ENCODE assay signal across 9 mouse cellular contexts in genomic region chr7:62418346-62418745, GRCm38 (mm10). TPM values are rescaled to one million over a fixed set of nuclear protein-coding genes. Genes with fewer than 3 reads are reported as not detected.
DNase-seq lines count a peak whose midpoint lies in the region; ATAC-seq and TF ChIP-seq lines count a peak whose summit lies in the region.
"Had no signal": no experiment of that assay in that cellular context is flagged by ENCODE, and none has a peak within 500 bp of the region (broad histone marks: within the 10 kb centered on the region; RNA-seq: fewer than 3 reads in every experiment).

No protein-coding gene starts in this region.

- peak; percentile 8 to 17 for DNase-seq in layer of hippocampus, postnatal 10 days (ENCODE audit: low spot score in 2 of 2)
- no peak for DNase-seq in layer of hippocampus, adult 8-10 months (ENCODE audit: low spot score in 2 of 2)
- DNase-seq in hindbrain, postnatal 0 days (ENCODE audit: low spot score) = peak; percentile 11
- DNase-seq in left cerebral cortex, adult 11 months (ENCODE audit: low spot score) = no peak
- no peak for DNase-seq in gastrocnemius, adult 18-20 months (ENCODE audit: low spot score)
- DNase-seq: gastrocnemius, postnatal 36 days had no signal

- no peaks in the 10 kb centered on the region for H3K27me3 ChIP-seq in embryonic facial prominence, embryonic 15.5 days
- no peaks in the 10 kb centered on the region for H3K27me3 ChIP-seq in hindbrain, postnatal 0 days (ENCODE audit: insufficient read depth, low read length)
- H3K27me3 ChIP-seq in neural tube, embryonic 14.5 days (ENCODE audit: control insufficient read depth, insufficient read depth, low read length) = no peaks in the 10 kb centered on the region

- H3K9ac ChIP-seq in embryonic facial prominence, embryonic 15.5 days = no peak overlapping the region
- H3K9ac ChIP-seq in hindbrain, postnatal 0 days (replicated peaks; ENCODE audit: low read length) = peak overlapping the region; percentile 80
- H3K9ac ChIP-seq in neural tube, embryonic 14.5 days (replicated peaks; ENCODE audit: low read depth, low read length) = peak overlapping the region; percentile 78

- no peaks in the 10 kb centered on the region for H3K9me3 ChIP-seq in embryonic facial prominence, embryonic 15.5 days (replicated peaks)
- 0 out of 2 replicates have a peak, but pooled peaks cover 4% of the 10 kb centered on the region for H3K9me3 ChIP-seq in hindbrain, postnatal 0 days (ENCODE audit: low read length)
- no peaks in the 10 kb centered on the region; the same call in 1 of the 2 replicates for H3K9me3 ChIP-seq in neural tube, embryonic 14.5 days (ENCODE audit: control insufficient read depth, low read length)

- TF ChIP-seq CTCF in hindbrain, postnatal 0 days (IDR thresholded peaks at IDR 0.05; ENCODE audit: low read depth) = no peak

- H3K4me1 ChIP-seq in embryonic facial prominence, embryonic 15.5 days = peaks cover 10% of the 10 kb centered on the region
- no peaks in the 10 kb centered on the region for H3K4me1 ChIP-seq in hindbrain, postnatal 0 days (ENCODE audit: insufficient read depth, low read length)
- no peaks in the 10 kb centered on the region for H3K4me1 ChIP-seq in neural tube, embryonic 14.5 days (ENCODE audit: control insufficient read depth, insufficient read depth, low read length)

- ATAC-seq in embryonic facial prominence, embryonic 15.5 days (ENCODE audit: insufficient number of reproducible peaks, low FRiP score, low TSS enrichment, low read depth) = no peak
- no peak for ATAC-seq in hindbrain, postnatal 0 days
- ATAC-seq in neural tube, embryonic 14.5 days (ENCODE audit: low read depth) = no peak
- ATAC-seq: Patski had no signal

- H3K4me2 ChIP-seq in embryonic facial prominence, embryonic 15.5 days (replicated peaks) = peak overlapping the region; percentile 56; the same call in 1 of the 2 replicates
- peak overlapping the region; percentile 60 for H3K4me2 ChIP-seq in hindbrain, postnatal 0 days (ENCODE audit: low read depth, low read length)
- H3K4me2 ChIP-seq in neural tube, embryonic 14.5 days (ENCODE audit: low read depth, low read length) = peak overlapping the region; percentile 62

- H3K36me3 ChIP-seq in embryonic facial prominence, embryonic 15.5 days = no peaks in the 10 kb centered on the region
- H3K36me3 ChIP-seq in hindbrain, postnatal 0 days (ENCODE audit: insufficient read depth, low read length) = no peaks in the 10 kb centered on the region
- no peaks in the 10 kb centered on the region for H3K36me3 ChIP-seq in neural tube, embryonic 14.5 days (ENCODE audit: control insufficient read depth, insufficient read depth, low read length)

- peak overlapping the region; percentile 72 for H3K4me3 ChIP-seq in embryonic facial prominence, embryonic 15.5 days (replicated peaks)
- peak overlapping the region; percentile 72 for H3K4me3 ChIP-seq in hindbrain, postnatal 0 days (ENCODE audit: low read length)
- peak overlapping the region; percentile 70 for H3K4me3 ChIP-seq in neural tube, embryonic 14.5 days (ENCODE audit: low read depth, low read length)

- no peak overlapping the region for H3K27ac ChIP-seq in embryonic facial prominence, embryonic 15.5 days (replicated peaks)
- H3K27ac ChIP-seq in hindbrain, postnatal 0 days = no peak overlapping the region
- H3K27ac ChIP-seq in neural tube, embryonic 14.5 days (ENCODE audit: low read depth, low read length) = no peak overlapping the region

- WGBS in embryonic facial prominence, embryonic 15.5 days = 74% methylated on average over 9 of the region's 9 CpGs
- whole genome bisulfite sequencing in hindbrain, postnatal 0 days = 44% methylated on average over 9 of the region's 9 CpGs
- 44% methylated on average over 9 of the region's 9 CpGs for WGBS in neural tube, embryonic 14.5 days

RNA-seq across cellular contexts. Expression of gene Mkrn3, which starts 1.6 kb away (rescaled TPM):
- total RNA-seq in layer of hippocampus, postnatal 10 days (2021) = 10 to 100 TPM; 20.3 to 21.4 TPM
- under 1 TPM; 0.29 to 0.82 (median 0.74) TPM for total RNA-seq in layer of hippocampus, adult 8-10 months (2022)
- polyA plus RNA-seq in embryonic facial prominence, embryonic 15.5 days (2015; fragmentation: Nextera tagmentation; extraction: Ambion mirVana) = 6.7 and 7.0 TPM in 2 replicates
- total RNA-seq in hindbrain, postnatal 0 days (2014; rRNA removed) = 36.5 and 37.8 TPM in 2 replicates
- polyA plus RNA-seq in hindbrain, postnatal 0 days (2015; fragmentation: Nextera tagmentation; extraction: Ambion mirVana) = 27.0 and 27.8 TPM in 2 replicates
- 17.5 and 19.0 TPM in 2 replicates for polyA plus RNA-seq in neural tube, embryonic 14.5 days (2014; fragmentation: Nextera tagmentation; extraction: Ambion mirVana)
- under 1 TPM; 0.14 to 0.17 TPM for total RNA-seq in gastrocnemius, adult 18-20 months (2021)

RNA-seq across cellular contexts. Expression of gene Magel2, which starts 41.5 kb away (rescaled TPM):
- 1 to 10 TPM; 5.5 to 5.8 TPM for total RNA-seq in layer of hippocampus, postnatal 10 days (2021)
- total RNA-seq in layer of hippocampus, adult 8-10 months (2022) = 1 to 10 TPM; 1.4 to 1.8 (median 1.6) TPM
- 6.9 and 7.0 TPM in 2 replicates for polyA plus RNA-seq in embryonic facial prominence, embryonic 15.5 days (2015; fragmentation: Nextera tagmentation; extraction: Ambion mirVana)
- total RNA-seq in hindbrain, postnatal 0 days (2014; rRNA removed) = 17.4 and 18.1 TPM in 2 replicates
- polyA plus RNA-seq in hindbrain, postnatal 0 days (2015; fragmentation: Nextera tagmentation; extraction: Ambion mirVana) = 10.5 and 10.6 TPM in 2 replicates
- polyA plus RNA-seq in neural tube, embryonic 14.5 days (2014; fragmentation: Nextera tagmentation; extraction: Ambion mirVana) = 13.6 and 16.6 TPM in 2 replicates
- total RNA-seq in gastrocnemius, adult 18-20 months (2021) = not detected
- total RNA-seq: gastrocnemius, postnatal 36 days had no signal
- polyA plus RNA-seq: Patski had no signal

RNA-seq across cellular contexts. Expression of gene Peg12, which starts 46.0 kb away (rescaled TPM):
- total RNA-seq in layer of hippocampus, postnatal 10 days (2021) = 1 to 10 TPM; 1.5 to 1.6 TPM
- total RNA-seq in layer of hippocampus, adult 8-10 months (2022) = under 1 TPM; 0.27 to 0.75 (median 0.35) TPM
- polyA plus RNA-seq in embryonic facial prominence, embryonic 15.5 days (2015; fragmentation: Nextera tagmentation; extraction: Ambion mirVana) = 26.5 and 28.7 TPM in 2 replicates
- total RNA-seq in hindbrain, postnatal 0 days (2014; rRNA removed) = 6.5 and 10.1 TPM in 2 replicates
- 10.3 and 11.5 TPM in 2 replicates for polyA plus RNA-seq in hindbrain, postnatal 0 days (2015; fragmentation: Nextera tagmentation; extraction: Ambion mirVana)
- 6.2 and 7.8 TPM in 2 replicates for polyA plus RNA-seq in neural tube, embryonic 14.5 days (2014; fragmentation: Nextera tagmentation; extraction: Ambion mirVana)
- total RNA-seq in gastrocnemius, adult 18-20 months (2021) = under 1 TPM; 0.27 to 0.45 TPM

Comparison
In these comparisons a context has a peak if more than half of its experiments do, and no peak if none do; other contexts are left out.
1. DNase-seq: peak in layer of hippocampus, postnatal 10 days (2 of 2) and hindbrain, postnatal 0 days (single experiment); none in layer of hippocampus, adult 8-10 months (0 of 2), left cerebral cortex, adult 11 months (single experiment) and gastrocnemius, adult 18-20 months (single experiment).
2. RNA of gene Mkrn3, which starts 1.6 kb away (total RNA-seq): 36.5 to 37.8 TPM in hindbrain, postnatal 0 days and 20.3 to 21.4 TPM in layer of hippocampus, postnatal 10 days; 0.29 to 0.82 TPM in layer of hippocampus, adult 8-10 months and 0.14 to 0.17 TPM in gastrocnemius, adult 18-20 months; every median in the first group is over 10 times any median in the second.
3. Peak in every context shown above with its lines, with median percentiles within 50 percentile points of each other: H3K4me2 ChIP-seq and H3K4me3 ChIP-seq.